Mouse (Mus musculus) liver, postnatal 0 days (tissue): Measurements from ENCODE around the gene Dscaml1.

Experiments used
- CTCF ChIP-seq: sonication (generic); IDR thresholded peaks from 2 replicates; pipeline ENCODE4 v1.5.1; 2016; ENCODE audit warnings: antibody characterized with exemption, low read depth
- EP300 ChIP-seq: IDR thresholded peaks from 2 replicates; pipeline ENCODE4 v1.6.1; 2016; ENCODE audit warnings: antibody characterized with exemption, low read depth, mild to moderate bottlenecking

DNA sequence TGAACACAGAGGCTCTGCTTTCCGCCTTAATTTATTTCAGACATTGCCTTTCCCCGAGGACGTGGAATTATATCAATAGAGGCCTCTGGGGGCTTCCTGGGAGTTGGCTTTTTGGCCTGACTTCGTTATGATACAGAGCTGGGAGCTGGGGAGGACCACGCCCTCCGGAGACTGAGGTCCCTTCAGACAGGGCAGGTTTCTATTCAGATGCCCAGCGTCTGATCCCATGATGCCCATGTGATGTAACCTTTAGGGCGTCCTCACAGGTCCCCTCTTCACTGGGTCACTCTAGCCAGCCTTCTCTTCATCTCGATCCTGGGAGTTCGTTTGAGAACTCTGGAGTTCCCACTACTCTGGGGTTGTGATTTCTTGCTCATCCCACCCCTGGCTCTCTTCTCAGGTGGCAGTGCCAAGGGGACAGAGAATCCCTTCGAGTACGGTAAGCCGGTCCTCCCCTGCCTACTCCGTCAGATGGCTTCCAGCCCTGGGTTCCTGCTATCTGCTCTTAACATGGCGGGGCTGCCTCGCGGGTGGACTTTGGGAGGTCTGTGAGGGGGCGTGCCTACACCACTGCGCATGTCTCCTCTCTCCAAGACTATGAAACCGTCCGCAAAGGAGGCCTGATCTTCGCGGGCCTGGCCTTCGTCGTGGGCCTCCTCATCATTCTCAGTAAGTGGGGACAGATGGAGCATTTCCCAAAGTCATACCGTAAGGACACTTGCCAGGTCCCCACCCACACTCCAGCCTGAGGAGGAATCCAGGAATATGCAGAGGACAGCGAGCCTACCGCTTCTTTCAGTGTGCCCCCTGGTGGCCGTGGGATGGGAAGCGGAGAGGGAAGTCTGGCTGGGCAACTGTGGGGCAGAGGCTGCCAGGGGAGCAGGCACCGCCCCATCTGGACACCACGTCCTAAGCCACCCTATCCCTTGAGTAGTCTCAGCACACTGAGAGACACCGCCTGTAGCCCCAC lies 18.4 kb upstream of the Dscaml1 start:
- TF ChIP-seq CTCF (peak; percentile 78), EP300 (no peak)
